Mouse (Mus musculus): Measurements from ENCODE around the gene BC028528.
"Not testable (repeated sequence)": the region's sequence is repeated elsewhere in the genome, so short reads cannot be mapped to it uniquely, and the experiment has no call there.

BC028528 gene

GRCm38 (mm10) chr3:95891211-95892065 lies at the start of gene BC028528:
TSS of gene BC028528 (minus strand) at chr3:95892005.
- DNase-seq (ENCODE audit: extremely low read depth, low read depth), result peak; percentile 87

- no peak for DNase-seq (ENCODE audit: extremely low read depth, low read depth)
These were observed 47.0 kb upstream of the BC028528 start for GRCm38 (mm10) chr3:95938835-95939234.

GRCm38 (mm10) chr3:95938217-95938616 lies 46.4 kb upstream of the BC028528 start:
- no peak for DNase-seq (ENCODE audit: extremely low read depth, low read depth)

DNA sequence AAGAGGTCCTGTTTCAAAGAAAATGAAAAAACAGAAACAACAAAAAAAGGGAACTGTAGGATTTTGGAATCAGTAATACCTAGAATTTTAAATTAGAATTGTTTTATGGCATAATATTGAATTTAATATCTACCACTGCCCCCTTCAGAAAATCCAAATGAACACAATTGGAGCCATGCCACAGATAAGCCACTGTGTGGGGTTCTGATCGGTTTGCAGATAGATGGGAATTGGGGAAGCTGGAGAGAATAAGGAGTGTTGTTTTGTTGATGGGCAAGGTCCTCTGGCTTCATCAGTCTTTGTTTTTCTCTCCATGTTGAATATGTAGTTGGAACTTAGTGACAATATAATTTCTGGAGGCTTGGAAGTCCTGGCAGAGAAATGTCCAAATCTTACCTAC lies 42.6 kb upstream of the BC028528 start:
- no peak for DNase-seq (ENCODE audit: extremely low read depth, low read depth)

DNA sequence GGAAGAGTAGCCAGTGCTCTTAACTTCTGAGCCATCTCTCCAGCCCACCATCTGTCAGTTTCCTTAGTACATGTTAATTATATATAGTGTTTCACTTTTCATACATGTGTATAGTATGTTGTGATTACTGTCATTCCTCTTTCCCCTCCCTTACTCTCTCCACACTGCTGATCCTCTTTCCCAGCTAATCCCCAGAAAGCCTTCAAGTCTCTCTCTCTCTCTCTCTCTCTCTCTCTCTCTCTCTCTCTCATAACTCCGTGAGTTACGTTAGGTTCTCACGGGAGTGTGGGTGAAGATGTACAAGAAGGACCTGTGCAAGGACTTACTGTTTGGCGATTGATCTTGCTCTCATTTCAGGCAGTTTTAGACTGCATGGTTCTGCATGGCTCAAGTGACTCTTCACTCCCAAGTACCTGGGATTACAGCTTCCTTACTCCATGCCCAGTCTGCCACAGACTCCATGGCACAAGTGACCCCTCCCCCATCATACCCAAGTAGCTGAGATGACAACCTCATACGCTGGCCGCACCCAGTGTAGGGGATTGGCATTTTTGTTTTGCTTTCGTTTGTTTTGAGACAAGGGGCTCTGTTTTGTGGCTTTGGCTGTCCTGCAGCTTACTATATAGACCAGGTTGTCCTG lies 41.4 kb upstream of the BC028528 start:
- DNase-seq (ENCODE audit: extremely low read depth, low read depth), result no peak

DNA sequence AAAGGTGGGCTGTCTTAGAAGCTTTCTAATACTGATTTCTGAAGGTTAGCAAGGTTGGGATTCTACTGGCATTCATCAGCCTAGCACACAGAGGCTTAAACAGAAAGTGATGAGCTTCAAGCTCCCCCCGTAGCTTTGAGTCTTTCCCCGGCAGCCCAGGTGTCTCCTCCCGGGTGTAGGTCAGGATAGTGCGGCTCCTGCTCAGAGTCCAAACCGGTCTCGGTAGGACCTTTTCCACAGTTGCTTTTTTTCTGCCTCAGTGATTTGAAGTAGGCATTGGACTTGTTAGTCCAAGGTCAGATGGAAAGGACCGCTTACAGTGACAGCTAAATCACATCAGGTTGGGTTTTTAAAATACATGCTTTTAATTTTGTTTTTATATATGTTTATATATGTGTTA lies 40.8 kb upstream of the BC028528 start:
- DNase-seq (ENCODE audit: extremely low read depth, low read depth), result no peak

DNA sequence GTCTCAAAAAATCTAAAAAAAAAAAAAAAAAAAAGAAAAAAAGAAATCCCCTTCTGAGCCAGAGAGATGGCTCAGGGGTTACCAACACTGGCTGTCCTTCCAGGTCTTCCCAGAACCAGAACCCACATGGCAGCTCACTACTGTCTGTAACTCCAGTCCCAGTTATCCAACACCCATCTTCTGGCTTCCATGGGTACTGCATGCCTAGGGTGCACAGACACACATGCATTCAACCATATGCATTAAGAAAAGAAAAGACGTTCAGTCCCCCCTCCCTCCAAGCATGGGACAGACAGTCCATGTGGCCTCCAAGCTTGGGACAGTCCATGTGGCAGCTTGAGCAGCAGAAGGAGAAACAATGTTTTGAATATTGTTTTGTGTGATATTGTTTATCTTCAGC lies 40.4 kb upstream of the BC028528 start:
- no peak for DNase-seq (ENCODE audit: extremely low read depth, low read depth)

DNA sequence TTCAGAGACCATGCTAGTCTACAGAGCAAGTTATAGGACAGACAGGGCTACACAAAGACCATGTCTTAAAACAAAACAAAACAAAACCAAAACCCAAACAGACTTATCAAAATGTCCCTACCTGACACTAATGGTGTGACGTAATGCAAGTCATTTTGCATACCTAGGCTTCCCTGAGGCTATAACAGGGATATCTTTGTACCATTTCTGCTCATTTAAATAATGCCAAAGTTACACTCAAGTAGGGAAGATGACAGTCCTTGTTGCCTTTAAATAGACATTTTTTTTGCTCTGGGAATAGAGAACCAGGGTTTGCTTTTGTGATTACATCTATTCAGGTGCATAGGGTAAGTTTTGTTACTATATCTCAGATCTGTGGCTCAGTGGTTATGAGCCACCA lies 39.7 kb upstream of the BC028528 start:
- no peak for DNase-seq (ENCODE audit: extremely low read depth, low read depth)

DNA sequence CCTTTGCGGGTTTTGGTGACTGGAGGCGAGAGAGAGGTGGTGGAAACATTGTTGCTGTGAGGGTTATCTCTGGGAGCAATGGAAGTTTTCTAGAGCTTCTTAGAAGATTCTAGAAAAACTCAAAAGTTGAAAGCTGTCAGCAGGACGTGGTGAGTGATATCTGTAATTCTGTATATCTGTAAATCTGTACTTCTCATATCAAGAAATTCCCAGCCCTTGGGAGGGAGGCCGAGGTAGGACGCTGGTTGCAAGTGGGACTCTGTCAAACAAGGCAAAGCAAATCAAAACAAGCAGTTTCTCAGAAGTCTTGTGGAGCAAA lies 38.6 kb upstream of the BC028528 start:
- DNase-seq (ENCODE audit: extremely low read depth, low read depth), result no peak

- no peak for DNase-seq (ENCODE audit: extremely low read depth, low read depth)
These were observed 38.0 kb upstream of the BC028528 start for GRCm38 (mm10) chr3:95929581-95930470.

DNA sequence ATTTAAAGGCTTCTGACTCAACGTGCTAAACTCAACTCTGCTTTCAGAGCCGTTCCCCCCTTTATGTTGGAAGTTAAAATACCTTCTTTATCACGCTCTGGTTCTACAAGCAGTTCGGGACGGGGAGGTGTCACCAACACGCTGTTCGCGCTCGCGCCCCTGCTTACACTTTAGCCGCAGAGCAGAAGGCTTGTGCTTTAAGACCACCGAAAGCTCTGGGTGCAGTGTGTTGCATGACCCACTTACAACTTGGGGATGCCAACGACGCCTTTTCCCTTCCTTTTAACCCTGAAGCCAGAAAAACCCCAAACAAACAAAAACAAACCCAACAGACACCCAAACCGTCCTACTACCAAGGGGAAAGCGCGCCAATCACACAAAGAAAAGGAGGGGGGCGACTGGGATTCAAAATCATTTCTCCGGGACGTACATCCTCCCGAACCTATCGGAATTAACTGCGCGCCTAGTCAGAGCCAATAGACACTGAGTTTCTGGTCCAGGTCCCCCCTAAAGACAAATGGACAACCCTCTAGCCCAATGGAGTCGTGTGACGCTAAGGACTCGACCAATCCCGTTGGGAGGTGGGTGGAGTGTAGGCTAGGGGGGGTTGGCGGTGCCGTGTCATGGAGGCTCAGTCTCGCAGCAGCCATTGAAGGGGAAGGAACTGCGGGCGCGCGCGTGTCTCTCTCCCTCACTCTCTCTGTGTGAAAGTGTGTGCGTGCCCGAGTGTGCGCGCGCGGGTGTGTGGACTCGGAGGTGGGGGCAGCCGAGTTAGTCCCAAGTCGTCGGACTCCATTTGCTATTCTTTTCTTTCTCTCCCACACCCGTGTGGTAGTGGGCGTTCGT lies 37.1 kb upstream of the BC028528 start, which contains the start of gene Anp32e:
Anp32e (plus strand) TSS at position 589 of the 846 bp plus-strand sequence.
- peak; percentile 100 for DNase-seq (ENCODE audit: extremely low read depth, low read depth)

- DNase-seq (ENCODE audit: extremely low read depth, low read depth), result no peak
These were observed 36.5 kb upstream of the BC028528 start for GRCm38 (mm10) chr3:95928261-95928657.

- no peak for DNase-seq (ENCODE audit: extremely low read depth, low read depth)
These were observed 33.3 kb upstream of the BC028528 start for GRCm38 (mm10) chr3:95925087-95925486.

GRCm38 (mm10) chr3:95924185-95924584 lies 32.4 kb upstream of the BC028528 start:
- no peak for DNase-seq (ENCODE audit: extremely low read depth, low read depth)

DNA sequence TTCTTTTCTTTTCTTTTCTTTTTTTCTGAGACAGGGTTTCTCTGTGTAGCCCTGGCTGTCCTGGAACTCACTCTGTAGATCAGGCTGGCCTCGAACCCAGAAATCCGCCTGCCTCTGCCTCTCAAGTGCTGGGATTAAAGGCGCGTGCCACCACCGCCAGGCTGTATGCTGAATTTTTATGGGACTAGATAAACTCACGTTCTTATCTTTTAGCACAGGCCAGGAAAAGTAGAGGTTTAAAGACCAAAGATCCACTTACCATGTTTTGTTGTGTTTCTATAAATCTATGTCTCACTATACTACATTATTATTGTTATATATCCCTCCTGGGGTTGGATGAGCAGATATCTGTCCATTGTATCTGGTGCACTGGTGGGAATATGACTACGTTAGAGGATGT lies 31.6 kb upstream of the BC028528 start:
- not testable (repeated sequence) for DNase-seq (ENCODE audit: extremely low read depth, low read depth)

DNA sequence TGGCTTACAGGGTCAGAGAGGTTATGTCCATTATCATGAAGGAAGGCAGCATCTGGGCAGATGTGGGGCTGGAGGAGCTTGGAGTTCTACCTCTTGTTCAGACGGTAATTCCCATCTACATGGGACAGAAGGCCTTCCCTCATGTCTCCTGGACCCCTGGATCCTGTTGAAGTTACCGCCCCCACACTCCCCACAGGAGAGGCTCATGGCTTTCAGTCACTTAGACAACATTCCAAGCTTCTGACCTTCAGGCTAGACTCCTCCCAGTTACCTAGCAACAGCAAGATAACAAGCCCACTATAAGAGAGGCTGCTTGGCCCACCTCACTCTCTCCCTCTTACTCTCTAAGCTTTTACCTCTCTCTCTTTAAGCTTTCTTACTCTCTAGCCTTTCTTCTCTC lies 28.7 kb upstream of the BC028528 start:
- not testable (repeated sequence) for DNase-seq (ENCODE audit: extremely low read depth, low read depth)

GRCm38 (mm10) chr3:95916760-95917159 lies 25.0 kb upstream of the BC028528 start:
- DNase-seq (ENCODE audit: extremely low read depth, low read depth), result no peak

DNA sequence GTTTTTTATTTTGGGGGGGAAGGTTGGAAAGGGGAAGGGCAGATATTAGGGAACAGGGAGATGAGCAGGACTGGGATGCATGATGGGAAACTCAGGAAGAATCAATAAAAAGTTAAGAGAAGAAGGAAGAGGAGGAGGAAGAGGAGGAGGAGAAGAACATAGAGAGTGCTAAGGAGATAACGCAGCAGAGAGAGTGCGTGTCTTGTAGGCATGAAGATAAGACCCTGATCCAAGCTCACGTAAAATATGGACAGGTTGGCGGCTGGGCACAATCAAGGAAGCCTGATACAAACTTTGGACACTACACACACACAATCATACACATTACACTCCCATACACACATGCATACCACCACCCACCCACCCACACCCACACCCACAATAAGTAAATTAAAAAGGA lies 22.9 kb upstream of the BC028528 start:
- DNase-seq (ENCODE audit: extremely low read depth, low read depth), result peak; percentile 32

DNA sequence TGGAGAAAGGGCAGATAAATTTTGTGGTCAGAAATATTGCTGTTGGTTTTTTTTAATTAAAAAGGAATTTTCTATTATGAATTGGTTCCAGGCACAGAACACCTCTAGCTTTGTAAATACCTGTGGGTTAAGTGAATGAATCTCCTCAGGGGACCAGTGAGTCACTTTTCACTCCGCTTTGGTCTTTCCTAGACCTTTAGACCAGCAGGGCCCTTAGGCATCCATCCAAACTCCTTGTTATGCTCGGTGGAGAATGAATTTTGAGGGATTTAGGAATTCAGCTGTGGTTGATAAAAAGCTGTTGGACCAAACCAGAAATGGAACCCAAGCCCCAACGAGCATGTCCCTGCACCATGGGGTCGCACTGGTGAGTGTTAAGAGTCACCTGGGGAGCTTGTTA lies 15.8 kb upstream of the BC028528 start:
- no peak for DNase-seq (ENCODE audit: extremely low read depth, low read depth)

- DNase-seq (ENCODE audit: extremely low read depth, low read depth), result peak; percentile 78
These were observed 15.1 kb upstream of the BC028528 start for GRCm38 (mm10) chr3:95906860-95907259.

- DNase-seq (ENCODE audit: extremely low read depth, low read depth), result peak; percentile 71
These were observed 14.2 kb upstream of the BC028528 start for GRCm38 (mm10) chr3:95905940-95906492.

Data from MEL-GATA-1-ER (cell line).